Mouse (Mus musculus) embryo, embryonic 10.5 days (tissue): ENCODE measurements at regions not wholly inside any gene's neighbourhood (a gene's known extent, or its start where the extent isn't known, plus 50 kb on each side); places are given as distances from the start of the nearest gene placed in this dataset.

ENCODE experiments used
- DNase-seq: peaks from one replicate; pipeline ENCODE4 v3.0.0-alpha.2; 2015; ENCODE audit warnings: low spot score

DNA sequence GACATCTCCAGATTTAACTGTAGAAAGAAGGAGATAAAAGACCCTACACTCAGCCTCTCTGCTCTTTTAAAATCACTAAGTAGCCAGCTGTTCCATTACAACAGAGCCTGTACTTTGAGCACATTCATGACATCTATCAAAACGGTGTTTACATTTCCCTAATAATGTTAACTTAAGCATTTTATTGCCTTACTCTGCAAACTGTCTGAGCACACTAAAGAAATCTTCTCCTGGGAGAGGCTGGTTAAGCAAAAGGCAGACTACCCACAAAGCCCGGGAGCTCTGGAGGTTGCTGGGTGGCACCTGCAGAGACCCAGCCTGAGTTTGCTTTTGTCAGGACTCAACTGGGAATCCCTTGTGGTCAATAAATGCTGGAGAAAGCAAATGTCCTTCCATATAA lies 567.5 kb upstream of the Negr1 start:
- DNase-seq: no peak

DNA sequence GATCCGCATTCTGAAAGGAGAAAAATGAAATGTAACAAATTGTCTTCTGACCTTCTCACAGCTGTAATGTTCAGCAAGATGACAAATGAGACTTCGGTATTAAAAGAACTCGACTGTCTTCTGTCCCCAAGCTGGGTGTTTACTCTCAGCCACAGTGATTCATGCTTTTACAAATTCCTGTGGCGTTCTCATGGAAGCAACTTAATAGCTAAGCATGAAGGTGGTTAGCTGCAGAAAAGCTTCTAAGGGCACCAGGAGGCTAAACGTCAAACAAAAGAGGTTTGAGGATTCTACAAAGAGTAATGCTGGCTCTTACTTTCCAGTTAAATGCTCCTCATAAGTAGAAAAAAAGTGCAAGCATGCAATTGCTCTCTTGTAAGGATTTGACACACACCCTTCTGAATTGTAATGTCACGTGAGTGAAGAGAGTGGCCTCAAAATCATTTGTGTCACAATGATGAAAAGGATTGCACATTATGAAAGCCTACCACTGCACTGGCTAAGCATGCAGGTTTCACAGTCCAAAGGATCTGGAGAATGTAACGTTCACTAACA lies 543.8 kb upstream of the Negr1 start:
- peak; percentile 8 for DNase-seq

DNA sequence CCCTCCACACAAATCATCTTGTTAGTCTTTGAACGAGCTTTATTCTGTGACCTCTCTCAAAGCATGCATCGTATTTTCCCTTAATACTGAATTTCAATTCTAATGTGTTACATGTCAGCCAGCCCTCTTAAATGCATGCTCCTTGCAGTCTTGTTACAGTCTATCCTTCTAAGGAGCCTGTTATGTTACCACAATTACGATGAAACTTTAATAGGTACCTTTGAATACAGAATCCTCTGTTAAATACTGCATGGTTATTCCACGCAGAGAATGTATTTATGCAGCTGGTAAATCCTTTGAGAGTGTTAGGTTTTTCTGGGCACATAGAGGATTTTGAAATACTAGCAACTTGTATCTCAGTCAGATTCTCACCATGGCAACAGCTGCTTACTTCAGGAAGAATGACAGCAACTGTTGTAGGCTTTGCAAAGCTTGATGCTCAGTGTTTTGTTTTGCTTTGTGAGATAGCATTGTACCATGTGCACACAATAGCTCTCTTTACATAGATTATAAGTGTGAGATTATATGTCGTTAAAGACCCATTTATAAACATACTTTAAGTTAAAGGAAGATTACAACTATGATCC lies 532.9 kb upstream of the Negr1 start:
- peak; percentile 9 for DNase-seq

DNA sequence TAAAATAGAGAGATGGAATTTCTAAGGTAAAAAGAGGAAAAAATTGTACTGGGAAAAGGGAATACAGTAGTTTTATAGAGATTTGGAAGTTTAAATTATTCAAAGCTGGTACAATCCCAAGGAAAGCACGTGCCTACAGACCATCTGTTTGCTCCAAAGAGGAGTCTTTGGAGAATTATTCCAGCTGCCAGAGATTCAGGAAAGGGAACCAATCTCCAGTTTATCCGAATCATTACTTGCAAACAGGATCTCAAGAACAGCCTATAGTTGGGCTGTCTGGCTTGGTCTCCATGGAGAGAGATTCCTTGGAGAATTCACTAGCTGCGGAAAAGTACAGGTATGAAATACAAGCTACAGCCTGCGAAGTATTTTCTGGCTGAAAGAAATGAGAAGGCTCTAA lies 491.3 kb upstream of the Negr1 start:
- no peak for DNase-seq

DNA sequence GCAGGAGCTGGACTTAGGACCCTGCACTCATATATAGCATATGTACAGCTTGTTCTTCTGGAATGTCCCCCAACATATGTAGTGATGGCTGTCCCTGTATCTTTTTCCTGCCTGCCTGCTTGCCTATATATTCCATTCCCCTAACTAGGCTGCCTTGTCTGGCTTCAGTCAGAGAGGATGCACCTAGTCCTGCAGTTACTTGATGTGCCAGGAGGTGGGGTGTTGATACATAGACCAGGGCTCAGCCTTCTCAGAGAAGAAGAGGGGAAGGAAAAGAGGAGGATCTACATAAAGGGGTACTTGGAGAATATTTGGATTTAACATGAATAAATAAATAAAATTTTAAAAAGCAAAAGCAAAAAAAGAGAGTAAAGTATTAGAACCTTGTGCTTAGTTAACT lies 479.3 kb upstream of the Negr1 start:
- DNase-seq: peak; percentile 6

DNA sequence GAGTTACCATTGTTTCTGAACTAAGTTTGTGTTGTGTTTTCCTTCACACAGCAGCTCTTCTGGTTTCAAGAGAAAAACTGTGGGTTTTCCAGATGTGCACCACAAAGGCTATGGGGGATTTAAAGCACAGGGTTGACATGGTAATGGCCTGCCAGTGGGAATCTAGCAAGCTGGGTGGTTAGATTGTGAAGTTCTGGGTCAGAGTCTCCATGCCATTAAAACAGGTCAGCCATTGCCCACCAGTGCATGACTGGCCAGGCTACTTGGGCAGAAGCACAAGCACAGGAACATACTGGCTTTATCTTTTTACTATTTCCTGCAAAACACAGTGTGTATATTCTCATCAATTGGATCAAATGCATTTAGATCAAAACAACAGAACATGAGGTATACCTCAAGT lies 467.9 kb upstream of the Negr1 start:
- no peak for DNase-seq

DNA sequence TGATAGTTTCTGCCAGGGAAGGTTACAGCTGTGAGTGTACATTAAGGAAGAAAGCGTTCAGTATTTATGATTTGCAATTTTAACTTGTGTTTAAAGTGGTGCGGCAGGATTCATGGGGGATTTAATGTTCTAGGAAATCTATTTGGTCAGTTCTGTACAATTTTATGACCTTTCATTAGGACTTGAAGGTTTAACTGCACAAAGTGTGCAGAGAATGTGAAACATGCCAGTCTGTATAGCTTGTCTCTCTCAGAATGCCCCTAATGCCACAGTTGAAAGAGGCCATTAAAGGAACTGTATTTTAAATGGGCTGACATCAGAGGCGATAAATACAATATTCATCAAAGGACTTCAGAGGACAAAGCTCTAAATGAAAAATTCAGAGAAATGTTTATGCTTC lies 466.6 kb upstream of the Negr1 start:
- no peak for DNase-seq

DNA sequence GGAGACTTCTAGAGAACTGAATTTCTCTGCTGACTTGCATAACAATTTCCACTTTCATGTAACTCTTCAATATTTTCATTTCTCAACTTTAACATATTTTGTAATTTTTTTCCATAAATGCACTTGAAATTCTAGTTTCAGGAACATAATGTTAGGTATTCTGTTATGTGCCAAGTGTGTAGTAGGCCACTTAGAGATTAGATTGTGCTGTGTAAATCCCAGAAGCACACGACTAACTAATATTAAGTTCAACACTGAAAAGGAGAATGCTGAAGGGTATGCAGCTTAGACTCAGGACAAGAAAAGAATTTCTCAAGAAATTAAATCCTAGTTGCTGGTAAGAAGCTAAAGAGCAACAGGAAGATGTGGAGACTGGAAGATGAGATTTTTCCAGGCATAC lies 455.8 kb upstream of the Negr1 start:
- no peak for DNase-seq

DNA sequence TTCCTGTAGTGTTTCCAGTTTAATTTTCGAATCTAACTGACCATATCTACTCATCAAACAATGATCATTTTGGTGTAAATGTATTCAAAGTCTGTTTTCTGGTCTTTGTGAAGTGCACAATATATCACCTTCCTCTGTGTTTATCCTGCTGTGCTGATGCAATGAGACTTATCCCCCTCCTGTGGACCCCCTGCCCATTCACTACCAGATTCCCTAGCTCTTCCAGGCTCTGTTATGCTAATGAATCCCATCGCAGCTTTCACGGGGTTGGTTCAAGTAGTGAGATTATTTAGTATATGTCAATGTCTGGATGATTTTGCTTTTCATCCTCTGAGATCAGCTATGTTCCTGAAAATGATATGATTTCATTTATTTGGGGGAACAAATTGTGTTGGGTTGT lies 441.3 kb upstream of the Negr1 start:
- DNase-seq: no peak

DNA sequence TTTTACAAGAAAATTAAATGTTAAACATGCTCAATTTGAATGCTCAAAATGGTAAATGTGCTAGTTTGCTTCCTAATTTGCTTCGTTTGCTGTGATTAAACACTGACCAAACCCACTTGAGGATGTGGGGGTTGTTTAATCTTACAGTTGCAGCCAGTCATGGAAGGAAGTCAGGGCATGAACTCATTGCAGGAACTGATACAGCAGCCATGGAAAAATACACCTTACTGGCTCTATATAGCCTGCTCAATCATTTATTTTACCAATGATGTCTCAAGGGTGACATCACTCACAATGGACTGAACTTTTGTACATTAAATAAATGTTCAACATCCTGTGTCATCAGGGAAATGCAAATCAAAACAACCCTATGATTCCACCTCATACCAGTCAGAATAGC lies 430.0 kb upstream of the Negr1 start:
- no peak for DNase-seq

DNA sequence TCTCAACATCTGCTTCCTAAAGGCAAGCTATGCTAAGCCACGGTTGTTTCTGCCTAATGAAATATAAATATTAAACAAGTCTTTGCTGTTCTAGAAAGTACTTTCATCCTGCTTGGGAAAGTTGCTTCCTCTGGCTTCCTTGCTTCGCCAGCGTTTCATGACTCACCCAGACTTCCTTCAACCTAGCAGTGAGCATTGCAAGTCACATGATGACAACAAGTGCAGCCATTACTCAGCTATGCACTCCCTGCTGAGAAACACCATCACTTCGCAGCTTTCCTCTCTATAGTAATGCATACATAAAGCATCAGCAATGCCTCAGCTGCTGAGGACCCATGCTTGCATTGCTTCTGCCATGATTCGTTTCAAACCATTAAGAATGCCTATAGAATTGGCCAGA lies 420.2 kb upstream of the Negr1 start:
- no peak for DNase-seq

DNA sequence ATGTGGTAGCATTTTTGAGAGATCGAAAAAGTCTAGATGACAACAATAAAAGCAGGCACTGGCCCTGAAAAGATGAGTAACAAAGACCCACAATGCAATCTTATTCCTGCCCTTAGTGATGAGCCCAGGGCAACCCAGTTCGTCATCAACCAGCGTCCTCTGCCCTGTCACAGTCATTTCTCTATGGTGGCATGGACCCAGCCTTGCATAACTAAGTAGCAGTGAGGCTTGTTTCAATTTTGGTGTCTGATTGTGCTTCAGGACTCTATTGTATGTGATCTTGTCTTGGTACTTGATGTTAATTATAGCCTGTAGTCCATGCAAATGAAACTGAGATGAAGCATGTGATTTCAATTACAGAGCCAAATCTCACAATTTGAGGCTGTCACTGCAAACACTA lies 412.3 kb upstream of the Negr1 start:
- no peak for DNase-seq

DNA sequence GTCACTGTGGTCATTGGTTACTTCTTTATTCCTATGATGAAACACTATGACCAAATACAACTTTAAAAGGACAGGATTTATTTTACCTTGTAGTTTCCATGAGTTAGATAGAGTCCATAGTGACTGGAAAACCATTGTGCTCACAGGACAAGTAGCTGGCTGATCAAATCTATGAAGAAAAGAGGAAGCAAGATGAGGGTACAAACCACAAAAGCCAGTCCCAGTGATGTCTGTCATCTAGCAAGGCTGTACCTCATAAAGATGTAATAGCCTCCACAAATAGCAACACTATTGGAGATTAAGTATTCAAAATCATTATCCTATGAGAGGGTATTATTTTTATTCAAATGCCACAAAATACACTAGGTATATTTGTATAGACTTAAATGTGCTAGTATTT lies 391.5 kb upstream of the Negr1 start:
- DNase-seq: no peak

DNA sequence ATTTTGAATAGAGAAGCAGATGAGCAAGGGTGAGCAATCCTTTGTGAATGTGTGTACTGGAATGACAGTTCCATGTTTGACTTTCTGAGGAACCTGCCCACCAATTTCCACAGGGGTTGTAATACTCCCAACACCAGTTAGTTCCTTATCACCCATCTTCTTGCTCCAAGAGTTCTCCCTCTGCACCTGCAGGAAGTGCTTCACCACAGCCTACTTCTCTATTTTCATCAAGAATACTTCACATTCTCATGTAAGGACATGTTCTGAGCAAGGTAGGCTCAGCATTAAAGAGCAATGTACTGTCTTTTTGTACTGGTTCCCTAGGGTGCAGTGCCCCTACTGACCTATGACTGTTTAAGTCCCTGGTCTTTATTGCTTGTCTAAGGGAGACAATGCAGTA lies 362.9 kb upstream of the Negr1 start:
- no peak for DNase-seq

DNA sequence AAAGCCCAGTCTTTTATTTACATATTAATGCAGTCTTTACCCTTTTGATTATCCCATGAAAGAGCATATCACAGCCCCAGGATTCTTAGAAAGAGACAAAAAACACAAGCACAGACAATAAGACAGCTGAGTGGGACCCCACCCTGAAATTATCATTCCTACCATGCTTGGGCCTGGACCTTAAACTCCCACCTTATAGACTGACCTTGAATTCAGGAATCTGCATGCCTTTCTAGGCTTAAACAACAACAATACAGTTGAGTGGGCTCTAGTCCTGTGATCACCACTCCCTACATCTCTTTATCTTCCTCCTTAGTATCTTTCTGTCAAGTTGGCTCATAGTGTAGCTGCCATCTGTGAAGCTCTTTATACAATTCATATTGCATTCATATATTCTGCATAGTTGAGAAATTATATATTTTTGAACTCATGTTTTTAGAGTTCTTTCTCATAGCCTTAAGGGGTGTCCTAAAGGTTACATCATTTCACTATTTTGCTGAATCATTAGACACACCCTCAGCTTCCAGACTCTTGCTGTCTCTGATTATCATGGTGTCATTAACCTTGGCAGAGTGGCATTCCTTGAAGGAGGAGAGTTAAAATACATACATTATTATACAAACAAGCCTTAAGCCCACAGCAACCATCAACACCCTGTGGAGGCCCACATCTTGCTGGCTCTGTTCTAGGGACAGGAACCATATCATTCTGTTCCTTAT lies 361.7 kb upstream of the Negr1 start:
- DNase-seq: no peak

DNA sequence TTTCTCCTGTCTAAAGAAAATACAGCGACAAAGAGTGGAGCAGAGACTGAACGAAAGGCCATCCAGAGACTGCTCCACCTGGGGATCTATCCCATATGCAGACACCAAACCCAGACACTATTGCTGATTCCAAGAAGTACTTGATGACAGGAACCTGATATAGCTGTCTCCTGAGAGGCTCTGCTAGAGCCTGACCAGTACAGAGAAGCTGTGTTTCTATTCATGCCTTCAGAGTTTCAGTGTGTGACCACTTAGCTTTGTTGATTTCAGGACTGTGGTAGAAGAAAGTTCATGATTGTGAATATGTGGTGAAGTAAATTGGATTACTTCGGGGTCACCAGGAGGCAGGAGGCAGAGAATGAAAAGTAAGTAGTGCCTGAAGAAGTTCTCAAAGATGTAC lies 356.3 kb upstream of the Negr1 start:
- no peak for DNase-seq

DNA sequence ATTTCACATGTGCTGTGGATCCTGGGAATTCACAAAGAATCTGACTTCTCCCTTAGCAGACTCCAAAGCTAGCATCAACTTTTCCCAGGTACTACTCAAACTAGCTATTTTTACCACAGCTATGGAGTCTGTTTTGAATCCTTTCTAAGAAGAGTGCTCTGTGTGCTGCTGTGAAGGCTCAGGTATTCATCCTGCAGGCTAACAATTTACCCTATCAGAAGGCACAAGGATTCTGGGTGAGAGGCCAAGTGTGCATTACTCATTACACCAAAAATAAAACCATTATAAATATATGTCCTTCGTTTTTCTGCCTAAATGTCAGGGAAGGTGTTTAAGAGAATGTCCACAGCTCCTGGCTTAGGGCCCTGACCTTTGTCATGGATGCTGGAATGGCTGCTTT lies 353.2 kb upstream of the Negr1 start:
- DNase-seq: no peak

DNA sequence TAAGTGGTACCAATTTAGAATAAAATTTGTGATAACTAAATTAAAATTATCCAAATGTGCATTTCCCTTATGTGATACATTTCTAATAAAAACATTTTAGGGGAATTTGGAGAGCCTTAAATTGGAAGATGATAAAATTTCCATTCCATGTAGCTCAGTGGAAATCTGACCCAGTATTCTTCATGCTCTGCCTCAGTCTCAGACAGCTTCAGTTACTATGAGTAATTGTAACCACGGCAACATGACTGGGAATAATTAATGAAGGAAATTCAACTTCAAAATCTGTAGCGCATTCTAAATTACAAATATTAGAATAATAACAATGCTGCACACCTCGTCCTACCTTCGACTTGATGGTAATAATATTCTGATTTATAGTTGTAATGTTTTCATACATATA lies 350.8 kb upstream of the Negr1 start:
- DNase-seq: no peak

DNA sequence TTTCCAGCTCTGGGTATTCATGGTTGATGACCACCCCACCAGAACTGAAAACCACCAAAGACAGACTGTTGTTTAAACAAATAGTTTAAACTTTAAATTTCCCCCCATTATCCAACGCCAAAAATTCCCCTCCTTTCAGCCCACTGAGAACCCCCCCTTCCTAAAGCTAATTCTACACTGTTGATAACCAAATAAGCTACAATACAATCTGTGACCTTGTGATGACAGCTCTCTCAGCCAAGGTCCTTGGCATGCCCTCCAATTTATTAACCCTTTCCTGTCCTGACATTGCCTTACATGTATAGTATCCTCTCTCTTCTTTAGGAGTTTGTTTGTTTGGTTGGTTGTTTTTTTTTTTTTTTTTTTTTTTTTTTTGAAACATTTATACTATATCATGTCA lies 346.8 kb upstream of the Negr1 start:
- DNase-seq: no peak

DNA sequence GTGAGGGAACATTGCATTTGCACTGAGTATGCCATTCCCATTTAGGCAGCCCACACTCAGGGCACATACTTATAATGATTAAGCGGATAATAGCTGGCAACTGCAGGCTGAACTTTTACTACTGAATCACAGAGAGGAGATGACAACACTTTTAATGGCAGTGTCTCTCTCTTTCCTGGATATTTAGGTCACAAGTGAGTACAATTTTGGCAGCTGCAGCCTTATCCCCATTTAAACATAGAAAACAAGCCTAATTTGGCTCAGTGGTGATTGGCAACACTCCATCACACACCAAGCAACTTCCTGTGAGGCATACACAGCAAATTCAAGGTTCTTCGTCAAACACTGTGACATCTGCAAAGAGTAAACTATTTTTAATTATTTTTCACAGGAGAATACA lies 329.5 kb upstream of the Negr1 start:
- no peak for DNase-seq

DNA sequence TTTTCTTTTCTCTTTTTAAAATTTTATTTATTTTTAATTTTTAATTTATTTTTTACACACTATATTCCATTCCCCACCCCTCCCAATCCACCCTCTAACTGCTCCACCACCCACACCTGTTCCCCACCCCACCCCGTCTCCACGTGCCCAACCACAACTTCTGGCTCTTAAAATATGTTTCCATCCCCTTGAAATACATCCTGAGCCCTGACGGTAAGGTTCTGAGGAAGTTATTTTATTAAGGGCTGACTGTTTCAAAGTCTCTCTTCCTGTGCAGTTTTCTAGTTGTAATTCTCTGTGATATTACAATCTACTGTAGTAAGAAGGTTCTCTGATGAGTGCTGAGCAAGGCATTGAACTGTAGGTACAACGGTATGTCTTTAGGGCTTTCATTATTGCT lies 325.6 kb upstream of the Negr1 start:
- DNase-seq: no peak

DNA sequence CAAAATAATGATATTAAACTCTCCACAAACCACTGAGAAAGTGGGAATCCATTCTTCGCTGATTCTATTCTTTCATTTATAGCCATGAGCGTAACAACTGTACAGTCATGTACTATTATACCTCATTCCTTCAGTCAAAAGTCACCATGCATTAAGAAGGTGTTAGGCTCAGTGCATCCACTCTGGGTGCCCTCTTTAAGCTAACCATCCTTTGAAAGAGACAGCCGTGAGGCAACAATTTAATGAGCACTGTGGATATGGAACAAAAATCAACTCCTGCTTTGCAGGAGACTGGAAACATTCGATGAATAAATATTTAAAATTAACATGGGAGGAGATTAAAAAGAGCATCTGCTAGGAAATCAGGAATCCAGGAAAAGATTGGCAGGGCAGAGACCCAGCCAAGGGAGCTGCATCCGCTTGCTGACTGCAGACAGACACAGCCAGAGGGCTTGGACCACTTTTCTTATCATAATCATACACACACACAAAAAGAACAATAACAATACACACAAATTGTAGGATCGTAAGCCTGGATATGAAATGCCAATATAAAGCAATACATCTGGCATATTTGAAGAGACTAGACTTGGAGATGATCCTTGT lies 309.2 kb upstream of the Negr1 start:
- DNase-seq: no peak

DNA sequence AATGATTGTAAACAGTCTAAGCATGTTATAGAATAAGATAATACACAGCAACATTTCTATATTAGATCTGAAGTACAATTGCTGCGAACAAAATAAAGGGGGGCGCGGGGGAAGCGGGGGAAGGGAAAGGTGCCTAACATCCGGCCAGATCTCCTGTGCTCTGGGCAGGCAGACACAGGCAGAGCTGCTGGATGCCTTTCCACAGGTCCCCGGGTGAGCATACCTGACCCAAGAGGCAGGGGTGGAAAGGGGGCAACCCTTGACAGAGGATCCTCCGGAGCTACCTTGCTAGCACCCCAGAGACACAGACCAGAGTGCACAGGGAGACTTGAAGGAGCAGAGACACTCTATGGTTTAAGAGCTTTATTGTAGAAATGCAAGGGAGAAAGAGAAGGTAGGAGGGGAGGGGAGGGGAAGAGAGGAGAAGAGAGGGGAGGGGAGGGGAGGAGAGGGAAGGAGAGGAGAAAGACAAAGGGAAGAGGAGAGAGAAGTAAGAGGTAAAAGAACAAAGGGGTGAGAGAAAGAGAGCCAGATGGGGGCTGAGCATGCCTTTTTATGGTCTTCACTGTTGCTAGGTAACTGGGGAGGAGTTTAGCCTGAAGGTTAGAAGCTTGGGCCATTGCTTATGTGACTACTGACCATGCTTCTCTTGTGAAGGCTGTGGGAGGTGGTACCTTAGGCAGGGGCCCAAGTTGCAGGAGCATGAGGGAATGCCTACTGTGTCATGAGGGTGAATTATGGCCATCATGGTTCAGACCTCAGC lies 308.2 kb upstream of the Negr1 start:
- peak; percentile 17 for DNase-seq
